Mouse (Mus musculus) midbrain, embryonic 16.5 days (tissue): ENCODE data around the gene Psme2. TPM values are rescaled to one million over a fixed set of nuclear protein-coding genes. Genes with fewer than 3 reads are reported as not detected.

Experiments
- ATAC-seq: fragments of 200-750 bp; cut with Nextera tagmentation; 2 replicates; pipeline ENCODE4 v1.8.0; 2017; ENCODE audit warnings: moderate TSS enrichment
- H3K27ac ChIP-seq: fragments of 300-500 bp; sonication (generic); 2 replicates; pipeline ENCODE4 v1.5.1; 2014; ENCODE audit warnings: mild to moderate bottlenecking, low read length, mixed read lengths
- H3K27me3 ChIP-seq: fragments of 300-500 bp; sonication (generic); 2 replicates; pipeline ENCODE4 v1.6.1; 2014; ENCODE audit warnings: low read depth, low read length, mixed read lengths; ENCODE audit not compliant: control insufficient read depth, insufficient read depth
- H3K36me3 ChIP-seq: fragments of 300-500 bp; sonication (generic); 2 replicates; pipeline ENCODE4 v1.6.1; 2014; ENCODE audit warnings: mild to moderate bottlenecking, low read length, moderate library complexity, mixed read lengths; ENCODE audit not compliant: control insufficient read depth, insufficient read depth
- H3K4me1 ChIP-seq: fragments of 300-500 bp; sonication (generic); 2 replicates; pipeline ENCODE4 v1.6.1; 2014; ENCODE audit warnings: mild to moderate bottlenecking, low read length, mixed read lengths; ENCODE audit not compliant: control insufficient read depth, insufficient read depth
- H3K4me2 ChIP-seq: fragments of 300-500 bp; sonication (generic); 2 replicates; pipeline ENCODE4 v1.6.1; 2014; ENCODE audit warnings: mild to moderate bottlenecking, low read length, mixed read lengths
- H3K4me3 ChIP-seq: fragments of 300-500 bp; sonication (generic); 2 replicates; pipeline ENCODE4 v1.5.1; 2014; ENCODE audit warnings: low read depth, mild to moderate bottlenecking, low read length, moderate library complexity, mixed read lengths
- H3K9ac ChIP-seq: fragments of 300-500 bp; sonication (generic); 2 replicates; pipeline ENCODE4 v1.6.1; 2014; ENCODE audit warnings: low read depth, low read length, mixed read lengths
- H3K9me3 ChIP-seq: fragments of 300-500 bp; sonication (generic); replicated peaks from 2 replicates; pipeline ENCODE4 v1.6.1; 2014; ENCODE audit warnings: mild to moderate bottlenecking, low read length, mixed read lengths; ENCODE audit not compliant: control insufficient read depth, poor library complexity, severe bottlenecking
- WGBS: fragments of 180-500 bp; shearing (Covaris S2); extraction: QIAGEN DNeasy Blood & Tissue Kit; methylation state at CpG from one replicate; pipeline ENCODE4 v1.1.7; 2014; 5-methylcytosine and 5-hydroxymethylcytosine counted together
- polyA plus RNA-seq: library from polyadenylated mRNA; unstranded; fragments of >200 nt; fragmentation: Nextera tagmentation; extraction: Ambion mirVana; gene quantifications from 2 replicates; pipeline ENCODE4 v1.2.1, GENCODE M21; 2015

Gene Psme2
- polyA plus RNA-seq, 1 experiment from 2014 or later = 183 TPM

- H3K4me2 ChIP-seq = peak overlapping the region; percentile 78
- H3K9ac ChIP-seq = no peak overlapping the region
- peaks cover 4% of the 10 kb centered on the region; the same call in 1 of the 2 replicates for H3K36me3 ChIP-seq
- 0 out of 2 replicates have a peak, but pooled peaks have one; percentile 12 for ATAC-seq
- H3K9me3 ChIP-seq = no peaks in the 10 kb centered on the region
- H3K4me3 ChIP-seq = no peak overlapping the region
- no peaks in the 10 kb centered on the region for H3K27me3 ChIP-seq
- no peak overlapping the region for H3K27ac ChIP-seq
- whole genome bisulfite sequencing = 68% methylated on average over 6 of the region's 6 CpGs
- peaks cover 16% of the 10 kb centered on the region for H3K4me1 ChIP-seq
These were observed 5.3 kb downstream of the Psme2 start for GRCm38 (mm10) chr14:55585566-55585960.

- H3K36me3 ChIP-seq = peaks cover 4% of the 10 kb centered on the region; the same call in 1 of the 2 replicates
- 3% methylated on average over 43 of the region's 43 CpGs for WGBS
- H3K4me1 ChIP-seq = peaks cover 10% of the 10 kb centered on the region
- H3K4me2 ChIP-seq = peak within 1 kb of the TSS; percentile 78
- H3K9me3 ChIP-seq = no peaks in the 10 kb centered on the region
- no peaks in the 10 kb centered on the region for H3K27me3 ChIP-seq
- ATAC-seq = peak; percentile 82
- peak within 1 kb of the TSS; percentile 84 for H3K9ac ChIP-seq
- H3K27ac ChIP-seq = peak within 1 kb of the TSS; percentile 71
- H3K4me3 ChIP-seq = peak within 1 kb of the TSS; percentile 58
These were observed 6.0 kb downstream of the Psme2 start, which contains the start of gene Emc9 for GRCm38 (mm10) chr14:55584702-55585565. Emc9 (minus strand) TSS chr14:55585302.

- H3K4me1 ChIP-seq = peaks cover 9% of the 10 kb centered on the region
These were observed 6.6 kb downstream of the Psme2 start for GRCm38 (mm10) chr14:55584303-55584701.

GRCm38 (mm10) chr14:55581981-55582681 is 8.8 kb downstream of the Psme2 start:
- no peaks in the 10 kb centered on the region for H3K9me3 ChIP-seq
- ATAC-seq = no peak
- H3K9ac ChIP-seq = no peak overlapping the region
- 79% methylated on average over 9 of the region's 9 CpGs for WGBS
- no peak overlapping the region for H3K4me2 ChIP-seq
- peaks cover 2% of the 10 kb centered on the region; the same call in 1 of the 2 replicates for H3K36me3 ChIP-seq
- no peaks in the 10 kb centered on the region for H3K27me3 ChIP-seq
- no peak overlapping the region for H3K27ac ChIP-seq
- no peak overlapping the region for H3K4me3 ChIP-seq
- peaks cover 18% of the 10 kb centered on the region for H3K4me1 ChIP-seq

More at GRCm38 (mm10) chr14:55584303-55584701, 6.6 kb downstream of the Psme2 start:
- 38% methylated on average over 5 of the region's 5 CpGs for WGBS
- Histone ChIP-seq H3K9me3 (no peaks in the 10 kb centered on the region), H3K36me3 (peaks cover 4% of the 10 kb centered on the region; the same call in 1 of the 2 replicates), H3K27me3 (no peaks in the 10 kb centered on the region), H3K4me2 (peak overlapping the region; percentile 78), H3K4me3 (peak overlapping the region; percentile 58), H3K9ac (peak overlapping the region; percentile 84), H3K27ac (peak overlapping the region; percentile 71; the same call in 1 of the 2 replicates)
- no peak for ATAC-seq

GRCm38 (mm10) chr14:55580731-55581130 is 10.2 kb downstream of the Psme2 start:
- 96% methylated on average over 16 of the region's 16 CpGs for WGBS
- Histone ChIP-seq H3K4me3 (no peak overlapping the region), H3K27ac (no peak overlapping the region), H3K4me2 (no peak overlapping the region), H3K36me3 (no peaks in the 10 kb centered on the region), H3K27me3 (no peaks in the 10 kb centered on the region), H3K9me3 (no peaks in the 10 kb centered on the region), H3K4me1 (peaks cover 18% of the 10 kb centered on the region), H3K9ac (no peak overlapping the region)
- ATAC-seq = no peak

GRCm38 (mm10) chr14:55579511-55580496 is 11.1 kb downstream of the Psme2 start:
- H3K9ac ChIP-seq = no peak overlapping the region
- no peak for ATAC-seq
- no peaks in the 10 kb centered on the region for H3K36me3 ChIP-seq
- 85% methylated on average over 23 of the region's 23 CpGs for WGBS
- no peaks in the 10 kb centered on the region for H3K27me3 ChIP-seq
- H3K27ac ChIP-seq = no peak overlapping the region
- H3K4me1 ChIP-seq = peaks cover 15% of the 10 kb centered on the region
- no peak overlapping the region for H3K4me3 ChIP-seq
- no peaks in the 10 kb centered on the region for H3K9me3 ChIP-seq
- H3K4me2 ChIP-seq = no peak overlapping the region

- peak overlapping the region; percentile 90 for H3K27ac ChIP-seq
- peak; percentile 44 for ATAC-seq
- H3K4me3 ChIP-seq = peak overlapping the region; percentile 49
- H3K9me3 ChIP-seq = no peaks in the 10 kb centered on the region
- H3K27me3 ChIP-seq = no peaks in the 10 kb centered on the region
- no peaks in the 10 kb centered on the region for H3K36me3 ChIP-seq
- H3K9ac ChIP-seq = peak overlapping the region; percentile 73
- peak overlapping the region; percentile 76 for H3K4me2 ChIP-seq
- H3K4me1 ChIP-seq = peaks cover 11% of the 10 kb centered on the region
- 32% methylated on average over 6 of the region's 6 CpGs for WGBS
These were observed 12.1 kb downstream of the Psme2 start for GRCm38 (mm10) chr14:55578668-55579269.
